Mouse (Mus musculus) MEL (cell line): ENCODE data around the gene Zfp28.

Experiments used
- CTCF ChIP-seq, 3 experiments: IDR thresholded peaks in 2 of 3; conservative IDR thresholded peaks in 1 of 3; 2 replicates each; pipeline ENCODE4 v1.5.1; 2011 to 2012; ENCODE audit warnings: low read length in 3 of 3, low read depth in 2 of 3, mild to moderate bottlenecking in 2 of 3, improper control_type of control experiment in 1 of 3, inconsistent platforms in 1 of 3, mixed read lengths in 1 of 3, moderate library complexity in 1 of 3; ENCODE audit not compliant: control insufficient read depth in 1 of 3, insufficient read depth in 1 of 3, poor library complexity in 1 of 3, severe bottlenecking in 1 of 3
- GATA1 ChIP-seq: IDR thresholded peaks from 2 replicates; pipeline ENCODE4 v1.6.1; 2011; ENCODE audit warnings: low read depth, low read length, improper control_type of control experiment
- MAX ChIP-seq: IDR thresholded peaks from 2 replicates; pipeline ENCODE4 v1.6.1; 2011; ENCODE audit warnings: low read length, improper control_type of control experiment
- MXI1 ChIP-seq: IDR thresholded peaks from 2 replicates; pipeline ENCODE4 v1.6.1; 2011; ENCODE audit warnings: mild to moderate bottlenecking, low read depth, low read length, improper control_type of control experiment
- TBP ChIP-seq: IDR thresholded peaks from 2 replicates; pipeline ENCODE4 v1.8.0; 2011; ENCODE audit warnings: low read depth, low read length, improper control_type of control experiment
- USF1 ChIP-seq: IDR thresholded peaks from 2 replicates; pipeline ENCODE4 v1.6.1; 2014; ENCODE audit warnings: low read depth, mild to moderate bottlenecking, inconsistent platforms, low read length, improper control_type of control experiment, moderate library complexity
- ZC3H11A ChIP-seq: IDR thresholded peaks from 2 replicates; pipeline ENCODE4 v1.6.1; 2012; ENCODE audit warnings: low read depth, mild to moderate bottlenecking, inconsistent platforms, low read length, improper control_type of control experiment

DNA sequence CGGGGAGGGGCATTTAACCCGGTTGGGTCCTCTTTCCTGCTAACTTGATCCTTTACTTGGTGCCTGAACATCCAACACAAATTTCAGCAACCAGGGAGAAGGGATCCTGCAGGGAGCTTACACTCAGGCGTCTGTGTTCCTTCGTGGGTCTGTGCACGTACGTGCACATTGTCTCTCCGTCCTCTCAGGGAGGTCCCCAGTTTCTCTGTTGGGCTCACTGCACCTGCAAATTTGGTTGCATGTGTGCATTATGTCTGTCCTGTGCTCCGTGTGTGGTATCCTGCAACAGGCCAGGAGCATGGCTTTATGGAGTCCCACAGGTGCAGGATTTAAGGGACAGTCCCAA lies 32.3 kb downstream of the Zfp28 start:
- no peak for TF ChIP-seq MXI1
- TF ChIP-seq TBP: no peak
- no peak for TF ChIP-seq CTCF (IDR thresholded peaks at IDR 0.05 in 2 of 3, conservative IDR thresholded peaks at IDR 0.05 in 1 of 3; ENCODE audit: control insufficient read depth in 1 of 3, insufficient read depth in 1 of 3, low read depth in 2 of 3, low read length in 3 of 3, poor library complexity in 1 of 3, severe bottlenecking in 1 of 3)
- no peak for TF ChIP-seq USF1
- no peak for TF ChIP-seq MAX
- no peak for TF ChIP-seq ZC3H11A
- TF ChIP-seq GATA1: no peak
